Mouse (Mus musculus): ENCODE data around the gene Mageh1. TPM values are rescaled to one million over a fixed set of nuclear protein-coding genes. Genes with fewer than 3 reads are reported as not detected.

Mageh1 gene
- polyA plus RNA-seq (2015; fragmentation: Nextera tagmentation; extraction: Ambion mirVana), result 11.7 and 13.6 TPM in 2 replicates

DNA sequence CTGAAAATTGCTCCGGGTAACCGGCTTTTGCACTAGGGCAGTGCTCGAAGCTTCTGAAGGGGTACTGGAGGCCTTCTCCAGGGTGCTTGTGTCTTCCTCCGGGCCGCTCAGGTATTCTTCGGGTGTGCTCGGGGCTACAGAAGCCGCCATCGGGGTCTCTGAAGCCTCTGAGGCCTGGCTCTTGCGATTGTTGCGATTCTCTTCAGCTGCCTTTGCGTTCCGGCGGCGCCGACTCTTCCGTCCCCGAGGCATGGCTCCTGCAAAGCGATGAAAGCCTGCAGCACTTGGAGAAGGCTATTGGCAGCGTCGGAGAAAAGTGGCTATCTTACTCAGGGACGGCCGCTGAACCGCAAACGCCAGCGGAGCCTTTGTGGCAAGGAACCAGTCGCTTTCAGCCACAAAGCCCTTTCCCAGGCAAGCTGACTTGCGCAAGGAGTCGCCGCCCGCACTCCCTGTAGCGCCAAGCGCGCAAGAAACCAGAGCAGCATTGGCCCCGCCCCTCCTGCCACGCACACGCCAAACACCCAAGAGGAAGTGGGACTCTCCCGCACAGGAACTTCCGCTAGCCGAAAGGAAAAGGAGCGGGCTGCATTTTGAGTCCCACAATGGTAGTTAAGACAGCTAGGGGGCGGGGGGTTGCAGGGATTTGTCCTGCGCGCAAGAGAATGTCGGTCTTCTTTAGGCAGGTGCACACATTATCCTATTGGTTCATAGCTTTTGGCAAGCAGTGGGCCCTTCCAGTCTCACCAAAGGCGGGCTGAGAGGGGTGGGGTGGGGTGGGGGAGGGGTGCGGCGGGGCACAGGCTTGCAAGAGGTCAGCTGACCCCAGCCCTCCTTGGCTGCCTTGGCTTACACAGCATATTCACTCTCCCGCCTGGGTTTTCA, at the start of gene Mageh1:
Gene Mageh1 (minus strand): TSS at position 489 of the 885 bp plus-strand sequence.

DNA sequence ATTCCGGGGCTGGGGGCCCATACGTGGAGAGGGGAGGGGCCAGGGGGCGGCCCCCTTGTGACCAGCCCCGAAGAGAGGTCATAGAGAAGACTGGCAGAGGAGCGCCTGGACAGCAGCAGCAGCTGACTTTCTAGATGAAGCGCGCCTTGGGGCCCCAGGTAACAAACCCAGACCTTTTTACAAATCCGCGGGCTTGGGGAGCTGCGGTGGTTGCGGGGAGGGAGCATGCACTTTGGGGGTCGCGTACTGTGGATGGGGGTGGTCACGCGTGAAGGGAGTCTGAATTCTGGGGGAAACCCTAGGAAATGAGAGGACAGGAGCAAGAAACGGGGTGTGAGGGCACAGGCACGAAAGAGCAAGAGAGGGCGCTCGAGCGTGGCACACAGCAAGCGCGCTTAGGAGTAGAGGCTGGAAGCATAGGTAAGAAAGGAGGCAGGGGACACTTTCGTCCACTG, 31.0 kb downstream of the Mageh1 start, which contains the start of gene Usp51:
Gene Usp51 (plus strand): TSS at position 83 of the 455 bp plus-strand sequence.

Other genes with a start within 250 kb of the Mageh1 start
- gene Usp51, start 31.1 kb downstream of the Mageh1 start, polyA plus RNA-seq (2015; fragmentation: Nextera tagmentation; extraction: Ambion mirVana), result 0.19 and 0.33 TPM in 2 replicates
- not detected in 2 replicates for gene Foxr2, start 81.2 kb upstream of the Mageh1 start, polyA plus RNA-seq (2015; fragmentation: Nextera tagmentation; extraction: Ambion mirVana)
- 0.55 and 0.63 TPM in 2 replicates for gene Rragb, start 102.4 kb upstream of the Mageh1 start, polyA plus RNA-seq (2015; fragmentation: Nextera tagmentation; extraction: Ambion mirVana)
- 0.17 and 0.30 TPM in 2 replicates for gene Klf8, start 199.9 kb upstream of the Mageh1 start, polyA plus RNA-seq (2015; fragmentation: Nextera tagmentation; extraction: Ambion mirVana)

Measured in spleen, postnatal 0 days (tissue).